Mouse (Mus musculus): Measurements from ENCODE around the gene Jazf1.

Jazf1 gene

DNA sequence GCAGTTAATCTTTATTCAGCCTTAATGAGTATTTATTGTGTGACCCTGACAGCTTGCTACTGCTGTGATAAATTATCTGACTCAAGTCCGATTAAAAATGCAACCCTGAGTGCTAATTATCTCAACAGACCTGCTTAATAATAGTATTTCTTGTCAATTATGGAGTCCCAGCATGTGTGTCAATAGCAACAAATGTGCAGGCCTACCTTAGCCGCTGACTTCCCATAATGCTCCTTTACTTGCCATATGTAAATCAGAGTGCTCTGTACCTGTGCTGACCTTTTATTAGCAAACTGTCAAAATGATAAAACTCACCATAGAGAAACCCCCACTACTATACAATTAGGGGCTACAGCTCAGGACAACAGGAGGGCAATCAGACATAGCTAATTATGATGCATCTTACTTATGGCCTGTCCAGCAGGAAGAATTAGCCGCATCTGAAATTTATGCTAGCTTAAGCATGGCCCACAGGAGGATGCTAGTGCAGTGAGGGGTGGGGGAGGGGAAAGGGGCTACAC, 209.5 kb downstream of the Jazf1 start:
- DNase-seq (ENCODE audit: extremely low spot score, low spot score): no peak

DNA sequence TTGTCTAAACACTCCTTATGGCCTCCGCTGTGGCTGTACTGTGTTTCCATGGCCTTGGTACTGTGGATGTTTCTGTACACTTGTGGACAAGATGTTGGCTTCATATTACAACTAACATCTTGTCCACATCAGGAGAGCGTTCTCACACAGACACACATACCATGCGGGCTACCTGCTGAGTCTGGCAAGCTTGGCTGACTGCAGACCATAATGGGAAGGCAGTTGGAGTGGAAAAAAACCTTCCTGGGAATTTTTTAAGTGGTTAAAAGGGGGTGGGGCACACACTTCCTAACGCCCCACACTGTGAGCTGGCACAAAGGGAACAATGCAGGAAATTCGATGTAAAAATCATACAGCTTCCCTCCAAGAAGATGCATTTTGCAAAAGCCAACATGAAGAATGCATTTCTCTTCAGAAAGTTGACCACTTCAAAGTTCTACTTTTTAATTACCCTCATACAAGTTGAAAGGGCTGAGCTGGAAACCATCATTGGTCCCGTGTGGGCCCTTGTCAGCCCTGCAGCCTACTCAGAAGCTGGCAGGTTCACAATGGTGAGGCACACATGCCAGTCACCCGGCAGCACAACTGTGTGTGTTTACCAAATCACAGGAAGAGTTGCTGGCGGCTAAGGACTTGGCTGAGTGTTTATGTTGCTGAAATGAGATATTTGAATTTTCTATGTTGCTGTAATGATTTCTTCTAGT, 215.9 kb downstream of the Jazf1 start:
- DNase-seq (ENCODE audit: extremely low spot score, low spot score): no peak

DNA sequence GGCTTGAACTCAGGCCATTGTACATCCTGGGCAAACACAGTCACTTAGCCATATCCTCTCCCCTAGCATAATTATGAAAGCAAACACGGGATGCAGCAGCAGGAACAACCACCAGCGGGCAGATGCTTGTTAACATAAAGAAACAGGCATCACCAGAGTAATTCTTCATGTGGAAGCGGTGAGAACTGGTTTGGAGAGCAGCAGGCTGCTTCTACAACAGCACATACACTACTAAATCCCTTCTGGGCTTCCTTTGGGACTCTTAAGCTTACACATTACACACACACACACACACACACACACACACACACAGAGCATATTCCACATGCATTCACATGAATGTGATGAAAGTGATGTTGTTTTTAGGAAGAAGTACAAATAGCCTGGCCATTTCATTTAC, 216.5 kb downstream of the Jazf1 start:
- no peak for DNase-seq (ENCODE audit: extremely low spot score, low spot score)

DNA sequence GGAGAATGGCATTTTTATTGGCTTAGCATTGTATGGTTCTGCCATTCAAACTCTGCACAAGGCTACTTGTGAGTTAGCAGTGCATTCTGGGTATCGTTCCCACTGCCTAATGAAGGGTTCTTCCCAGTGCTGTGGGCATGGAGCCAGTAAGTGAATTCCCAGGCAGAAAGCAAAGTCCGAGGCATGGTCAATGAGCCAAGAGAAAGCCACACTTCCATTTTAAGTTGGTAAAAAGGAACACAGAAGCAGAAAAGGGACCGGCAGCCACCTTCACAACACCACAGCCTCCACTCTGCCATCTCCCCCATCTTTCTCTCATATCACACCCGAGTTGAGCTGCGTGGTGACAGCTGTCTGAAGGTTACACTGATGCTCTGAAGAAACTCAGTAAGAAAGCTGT, 217.4 kb downstream of the Jazf1 start:
- DNase-seq (ENCODE audit: extremely low spot score, low spot score): no peak

DNA sequence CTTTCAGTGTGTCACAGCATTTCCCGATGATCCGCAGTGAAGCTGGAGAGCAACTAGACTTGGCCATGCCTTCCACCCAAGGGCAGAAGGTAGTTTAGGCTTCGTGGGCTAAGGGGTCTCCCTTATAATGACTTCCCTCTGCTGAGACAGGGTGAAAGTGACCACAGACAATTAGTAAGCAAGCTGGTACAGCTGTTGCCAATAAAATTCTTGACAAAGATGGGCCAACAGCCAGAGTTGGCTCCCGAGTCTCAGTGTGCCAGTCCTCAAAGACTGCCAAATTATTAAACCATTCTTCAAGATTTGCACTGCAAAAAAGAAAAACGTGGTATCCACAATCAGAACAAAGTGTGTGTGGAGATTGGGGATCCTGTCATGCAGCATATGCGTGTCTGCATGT, 220.2 kb downstream of the Jazf1 start:
- no peak for DNase-seq (ENCODE audit: extremely low spot score, low spot score)

DNA sequence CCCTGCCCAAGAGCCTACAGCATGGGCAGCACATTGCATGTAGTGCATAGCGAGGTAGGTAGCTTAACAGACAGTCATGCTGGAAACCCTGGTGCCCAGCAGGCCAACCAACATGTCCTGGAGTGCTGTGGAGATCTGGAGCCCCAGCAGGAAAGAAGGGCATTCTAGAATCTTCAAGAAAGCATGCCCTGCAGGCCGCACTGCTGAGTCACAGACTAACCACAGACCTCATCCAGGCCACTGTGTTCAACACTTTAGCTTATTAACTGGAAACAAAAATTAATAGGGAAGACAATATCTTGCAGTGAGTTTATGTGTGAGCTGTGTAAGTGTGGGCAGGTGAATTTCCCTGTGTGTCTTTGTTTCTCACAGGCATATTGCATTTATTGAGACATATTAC, 222.1 kb downstream of the Jazf1 start:
- no peak for DNase-seq (ENCODE audit: extremely low spot score, low spot score)

DNA sequence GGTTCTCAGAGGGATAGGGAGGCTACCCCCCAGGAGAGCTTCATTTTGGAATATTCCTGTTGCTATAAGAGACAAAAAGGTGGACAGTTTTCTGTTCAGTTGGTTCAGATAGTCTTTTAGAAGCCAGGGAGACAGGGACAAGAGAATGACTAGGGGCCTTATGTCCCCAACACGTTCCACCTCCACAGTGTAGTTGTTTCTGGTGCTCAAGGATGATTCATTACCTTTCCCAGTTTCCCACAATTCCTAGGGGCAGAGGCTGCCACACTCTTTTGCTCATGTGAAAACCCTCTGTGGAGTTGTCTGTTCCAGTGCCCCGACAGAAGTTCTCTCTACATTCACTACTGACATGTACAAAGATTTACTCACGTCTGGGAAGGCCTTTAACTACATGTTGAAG, 223.7 kb downstream of the Jazf1 start:
- no peak for DNase-seq (ENCODE audit: extremely low spot score, low spot score)

DNA sequence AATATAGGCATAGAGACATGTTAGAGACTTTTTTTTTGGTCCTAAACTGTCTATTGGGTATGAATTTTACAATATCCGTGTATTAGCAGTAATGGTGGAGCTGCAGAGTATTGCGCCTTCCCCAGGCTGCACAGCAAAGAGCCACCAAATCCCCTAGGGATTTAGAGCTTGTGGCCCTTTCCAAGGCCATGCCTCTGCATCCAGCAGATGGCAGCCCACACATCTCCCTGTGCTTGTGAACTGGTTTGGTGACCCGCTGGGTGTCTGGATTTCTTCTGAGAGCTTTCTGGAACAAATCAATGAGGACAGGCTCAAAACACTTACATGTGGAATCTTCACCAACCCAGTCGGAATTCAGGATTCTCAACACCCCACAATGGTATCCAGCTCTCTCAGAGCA, 225.4 kb downstream of the Jazf1 start:
- no peak for DNase-seq (ENCODE audit: extremely low spot score, low spot score)

DNA sequence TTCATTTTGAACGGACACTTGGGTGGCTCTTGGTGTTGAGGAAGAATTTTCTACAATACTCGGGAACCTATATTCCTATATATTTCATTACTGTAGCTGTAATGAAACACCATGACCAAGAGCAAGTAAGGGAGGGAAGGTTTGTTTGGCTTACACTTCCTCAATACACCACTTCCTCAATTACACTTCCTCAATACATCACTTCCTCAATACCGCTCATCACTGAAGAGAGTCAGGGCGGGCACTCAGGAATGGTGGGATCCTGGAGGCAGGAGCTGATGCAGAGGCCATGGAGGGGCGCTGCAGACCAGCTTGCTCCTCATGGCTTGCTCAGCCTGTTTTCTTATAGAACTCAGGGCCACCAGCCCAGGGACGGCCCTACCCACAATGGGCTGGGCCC, 225.8 kb downstream of the Jazf1 start:
- no peak for DNase-seq (ENCODE audit: extremely low spot score, low spot score)

DNA sequence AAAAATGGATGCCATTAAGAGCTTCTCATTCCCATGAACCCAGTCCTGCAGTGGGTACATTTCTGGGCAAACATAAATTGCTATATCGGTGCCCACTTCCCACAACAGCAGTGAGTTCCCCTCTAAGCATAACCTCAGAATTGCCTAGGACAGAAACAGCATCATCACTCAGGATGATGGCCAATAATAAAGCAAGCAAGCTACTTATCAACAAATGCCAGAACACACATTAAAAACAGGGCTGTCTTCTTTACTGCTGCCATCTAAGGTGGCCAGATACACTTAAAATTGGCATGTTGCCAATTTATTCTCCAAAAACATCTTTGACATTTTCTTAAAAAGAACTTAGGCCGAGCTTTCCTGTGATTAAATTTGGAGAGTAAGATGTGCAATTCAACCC, 226.8 kb downstream of the Jazf1 start:
- no peak for DNase-seq (ENCODE audit: extremely low spot score, low spot score)

DNA sequence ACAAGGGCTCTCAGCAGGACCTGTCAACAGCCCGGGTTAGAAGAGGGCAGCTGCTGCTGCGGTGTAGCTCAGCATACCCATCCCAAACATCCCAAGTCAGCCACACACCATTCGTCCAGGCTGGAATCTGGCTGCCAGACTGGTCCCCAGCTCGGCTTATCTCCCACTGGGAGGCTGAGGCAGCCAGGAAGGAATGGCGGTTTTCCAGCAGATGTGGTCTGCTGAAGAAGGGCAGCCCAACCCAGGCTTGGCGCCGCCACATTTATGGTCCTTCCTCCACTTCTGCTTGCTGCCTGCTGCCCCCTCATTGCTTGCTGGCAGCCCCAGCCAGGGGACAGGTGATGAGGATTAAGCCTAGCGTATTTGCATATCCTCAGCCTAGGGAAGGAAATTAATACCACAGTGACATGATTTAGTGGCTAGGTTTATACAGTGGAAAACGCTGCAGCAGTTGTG, 227.8 kb downstream of the Jazf1 start:
- no peak for DNase-seq (ENCODE audit: extremely low spot score, low spot score)

DNA sequence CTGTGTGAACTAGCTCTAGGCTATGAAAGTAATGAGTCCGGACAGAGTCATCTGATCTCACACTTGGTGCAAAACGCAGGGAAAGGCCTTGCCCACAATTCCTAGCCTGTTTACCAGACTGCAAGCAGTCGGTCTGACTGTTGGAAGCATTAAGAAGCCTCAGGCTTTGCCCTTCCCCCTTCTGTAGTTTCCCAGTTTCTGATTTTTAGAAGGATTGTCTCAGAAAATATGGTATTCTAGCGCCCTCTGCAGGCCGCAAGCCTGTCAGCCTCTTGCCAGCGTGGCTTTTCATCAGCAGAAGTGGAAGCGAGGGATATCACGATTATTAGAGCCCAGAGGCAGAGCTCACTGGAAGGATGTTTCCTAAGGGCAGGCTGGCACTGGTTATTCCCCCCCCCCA, 229.7 kb downstream of the Jazf1 start:
- DNase-seq (ENCODE audit: extremely low spot score, low spot score): peak; percentile 88

DNA sequence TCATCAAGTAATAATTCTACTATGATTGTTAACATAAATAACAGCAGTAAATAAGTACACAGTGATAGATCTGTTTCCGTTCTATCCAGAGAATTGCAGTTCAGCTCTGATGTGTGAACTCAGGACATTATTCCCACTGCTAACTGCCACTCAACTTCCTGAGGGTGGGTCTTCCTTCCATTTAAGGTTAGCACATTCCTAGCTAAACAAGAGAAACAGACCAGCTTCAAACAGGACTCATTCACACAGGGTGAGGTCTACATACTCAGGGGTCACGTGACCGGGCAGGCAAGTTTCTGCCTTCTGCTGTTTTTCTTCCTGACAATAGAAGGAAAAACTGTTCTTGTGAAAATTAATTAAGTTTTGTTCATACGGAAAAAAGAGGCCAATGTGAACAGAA, 230.6 kb downstream of the Jazf1 start:
- DNase-seq (ENCODE audit: extremely low spot score, low spot score): no peak

DNA sequence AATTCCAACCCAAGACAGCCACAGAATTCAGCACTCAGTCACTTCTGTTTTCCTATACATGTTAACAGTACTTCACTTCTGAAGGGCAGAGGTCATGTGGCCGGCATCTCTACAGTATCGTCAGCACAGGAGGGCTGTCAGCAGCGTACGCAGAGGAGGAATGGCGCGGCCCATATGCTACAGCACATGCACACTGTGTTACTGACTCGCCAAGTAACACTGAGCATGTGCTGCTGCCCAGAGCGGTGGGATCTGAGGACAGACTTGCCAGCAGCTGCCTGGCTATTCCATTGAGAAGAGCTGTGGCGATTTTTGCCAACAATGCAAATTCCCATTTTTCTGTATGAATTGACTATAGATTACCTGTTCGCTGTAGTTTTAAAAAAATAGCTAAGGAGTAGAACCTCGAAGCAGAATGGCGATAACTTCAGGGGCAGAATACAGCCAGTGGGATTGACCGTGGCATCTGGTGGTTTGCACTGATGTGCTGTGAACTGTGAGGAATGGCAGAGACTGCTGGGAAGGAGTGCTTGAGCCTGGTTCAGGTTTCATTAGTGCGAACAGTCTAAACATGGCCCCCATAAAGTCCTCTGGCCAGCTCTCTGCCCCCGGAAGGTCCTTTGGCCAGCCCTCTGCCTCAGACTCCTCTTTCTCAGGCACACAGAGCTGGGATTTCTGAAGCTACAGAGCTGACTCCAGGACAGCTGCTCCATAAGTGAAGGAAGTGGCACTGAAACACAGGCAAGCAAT, 232.1 kb downstream of the Jazf1 start:
- no peak for DNase-seq (ENCODE audit: extremely low spot score, low spot score)

DNA sequence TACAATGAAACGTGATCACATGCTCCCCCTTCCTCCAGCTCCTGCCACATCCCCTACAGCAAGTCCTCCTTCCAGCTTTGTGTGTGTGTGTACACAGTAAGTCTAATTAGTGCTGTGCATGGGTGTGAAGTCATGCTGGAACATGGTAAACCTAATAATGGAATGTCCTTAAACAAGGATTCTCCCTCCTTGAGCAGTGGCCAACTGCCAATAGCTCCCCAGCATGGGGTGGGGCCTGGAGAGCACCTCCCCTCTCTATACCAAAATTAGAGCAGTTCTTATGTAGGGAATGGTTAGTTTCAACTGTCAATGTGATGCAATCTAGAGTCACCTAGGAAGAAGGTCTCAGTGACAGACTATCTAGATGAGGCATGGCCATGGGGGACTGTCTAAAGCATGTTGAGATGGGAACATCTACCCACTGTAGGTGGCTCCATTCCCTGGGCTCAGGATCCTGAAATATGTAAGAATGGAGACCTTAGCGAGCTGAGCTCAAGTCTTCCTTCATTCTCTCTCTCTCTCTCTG, 240.6 kb downstream of the Jazf1 start:
- no peak for DNase-seq (ENCODE audit: extremely low spot score, low spot score)

DNA sequence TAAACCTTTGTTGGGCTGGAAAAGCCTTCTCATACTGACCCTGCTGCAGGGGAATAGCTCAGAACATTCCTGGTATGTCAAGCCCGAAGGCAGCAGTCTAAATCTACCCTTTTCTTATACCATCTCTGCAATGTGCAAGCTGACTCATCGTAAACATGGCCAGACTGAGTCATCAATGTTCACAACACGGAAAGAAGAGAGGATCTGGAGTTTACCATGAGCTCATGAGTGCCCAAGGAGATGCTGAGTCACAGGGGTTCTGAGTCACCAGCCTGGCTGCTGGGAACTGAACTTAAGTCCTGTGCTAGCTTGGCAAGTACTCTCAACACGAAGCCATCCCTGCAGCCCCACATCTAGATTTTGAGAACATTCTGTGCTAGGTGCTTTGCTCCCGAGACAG, 242.9 kb downstream of the Jazf1 start:
- no peak for DNase-seq (ENCODE audit: extremely low spot score, low spot score)

DNA sequence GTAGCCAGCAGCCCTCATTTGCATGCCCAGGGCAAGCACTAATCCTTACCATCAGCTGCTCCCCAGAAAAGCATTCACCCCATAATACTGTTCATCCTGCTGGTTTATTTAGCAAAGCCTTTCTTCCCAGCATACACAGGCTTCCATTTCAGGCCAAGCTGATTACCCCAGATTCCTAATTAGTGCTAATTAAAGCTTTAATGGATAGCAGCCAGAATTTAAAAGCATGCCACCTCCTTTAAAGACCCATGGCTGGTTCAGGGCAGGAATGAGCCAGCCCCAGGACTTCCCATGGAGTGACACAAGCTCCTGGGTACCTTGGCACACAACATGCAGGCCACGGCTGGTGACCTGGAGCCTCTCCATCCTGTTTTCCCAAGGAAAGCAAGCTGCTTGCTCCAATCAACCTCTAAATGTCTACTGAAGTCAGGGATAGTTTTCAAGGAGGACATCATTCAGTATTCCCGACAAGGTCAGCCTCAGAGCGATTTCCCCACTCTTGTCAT, 243.4 kb downstream of the Jazf1 start:
- no peak for DNase-seq (ENCODE audit: extremely low spot score, low spot score)

DNA sequence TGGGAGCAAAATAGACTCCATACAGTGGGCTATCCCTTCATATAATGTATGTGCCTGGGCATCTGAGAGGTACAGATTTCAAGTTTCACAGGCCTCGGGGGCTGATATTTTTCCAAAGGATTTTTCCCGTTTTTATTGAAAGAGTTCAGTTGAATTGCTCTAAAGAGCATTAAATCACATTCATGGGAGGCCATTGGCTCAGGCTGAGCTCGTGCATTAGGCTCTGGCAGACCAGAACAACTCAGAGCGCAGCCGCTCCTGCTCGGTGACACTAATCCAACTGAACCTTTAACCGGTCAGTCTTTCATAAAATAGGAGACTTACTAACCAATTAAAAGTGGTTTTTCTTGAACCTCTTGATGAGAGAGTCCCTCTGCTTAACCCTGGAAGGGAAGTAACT, 245.4 kb downstream of the Jazf1 start:
- DNase-seq (ENCODE audit: extremely low spot score, low spot score): no peak

DNA sequence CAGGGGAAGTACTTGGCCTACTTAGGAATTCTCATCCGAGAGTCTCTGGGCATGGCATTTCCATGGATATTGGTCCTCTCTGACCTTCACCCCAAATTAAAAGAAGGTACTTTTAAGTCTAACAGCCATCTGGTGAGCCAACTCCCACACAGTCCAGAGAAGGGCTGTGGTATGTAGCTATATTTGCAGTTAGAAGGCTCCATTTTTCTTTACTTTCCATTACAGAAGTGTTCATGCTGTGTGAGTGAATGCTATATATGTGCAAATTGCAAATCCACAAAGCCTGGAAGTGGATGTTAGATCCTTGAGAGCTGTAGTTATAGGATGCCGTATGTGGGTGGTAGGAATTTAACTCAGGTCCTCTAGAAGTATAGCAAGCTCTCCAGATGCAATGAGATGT, 245.8 kb downstream of the Jazf1 start:
- no peak for DNase-seq (ENCODE audit: extremely low spot score, low spot score)

DNA sequence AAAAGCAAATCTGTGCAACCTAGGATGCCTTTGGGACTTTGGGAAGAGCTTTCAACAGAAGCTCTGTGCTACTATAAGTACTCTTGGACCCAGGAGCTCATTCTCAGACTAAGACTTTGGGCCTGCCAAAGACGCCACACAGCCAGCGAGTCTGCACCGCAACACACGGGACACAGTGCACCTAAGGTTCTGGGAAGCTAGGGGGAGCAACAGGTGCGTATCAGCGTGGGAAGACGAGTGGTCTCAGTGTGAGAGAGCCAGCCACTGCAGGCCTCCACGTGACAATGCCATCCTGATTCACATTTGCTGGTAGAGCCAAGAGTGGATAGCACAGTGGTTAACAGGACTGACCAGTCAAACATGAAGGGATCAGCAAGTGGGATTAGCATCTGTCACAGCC, 249.1 kb downstream of the Jazf1 start:
- no peak for DNase-seq (ENCODE audit: extremely low spot score, low spot score)

DNA sequence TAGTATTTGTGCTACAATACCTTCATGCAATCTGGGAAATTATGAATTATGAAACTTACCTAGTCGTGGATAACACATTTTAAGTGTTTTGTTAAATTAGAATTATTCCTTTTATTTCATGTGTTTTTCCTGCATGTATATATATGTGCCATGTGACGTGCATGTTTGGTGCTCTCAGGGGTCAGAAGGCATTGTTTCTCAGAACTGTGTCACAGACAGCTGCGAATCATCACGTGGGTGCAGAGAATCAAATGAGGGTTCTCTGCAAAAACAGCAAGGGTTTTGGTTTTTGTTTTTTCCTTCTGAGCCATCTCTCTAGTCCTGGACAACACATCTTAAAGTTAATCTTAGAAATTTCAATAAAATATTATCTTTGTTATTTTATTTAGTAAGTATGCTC, 250.4 kb downstream of the Jazf1 start:
- DNase-seq (ENCODE audit: extremely low spot score, low spot score): no peak

DNA sequence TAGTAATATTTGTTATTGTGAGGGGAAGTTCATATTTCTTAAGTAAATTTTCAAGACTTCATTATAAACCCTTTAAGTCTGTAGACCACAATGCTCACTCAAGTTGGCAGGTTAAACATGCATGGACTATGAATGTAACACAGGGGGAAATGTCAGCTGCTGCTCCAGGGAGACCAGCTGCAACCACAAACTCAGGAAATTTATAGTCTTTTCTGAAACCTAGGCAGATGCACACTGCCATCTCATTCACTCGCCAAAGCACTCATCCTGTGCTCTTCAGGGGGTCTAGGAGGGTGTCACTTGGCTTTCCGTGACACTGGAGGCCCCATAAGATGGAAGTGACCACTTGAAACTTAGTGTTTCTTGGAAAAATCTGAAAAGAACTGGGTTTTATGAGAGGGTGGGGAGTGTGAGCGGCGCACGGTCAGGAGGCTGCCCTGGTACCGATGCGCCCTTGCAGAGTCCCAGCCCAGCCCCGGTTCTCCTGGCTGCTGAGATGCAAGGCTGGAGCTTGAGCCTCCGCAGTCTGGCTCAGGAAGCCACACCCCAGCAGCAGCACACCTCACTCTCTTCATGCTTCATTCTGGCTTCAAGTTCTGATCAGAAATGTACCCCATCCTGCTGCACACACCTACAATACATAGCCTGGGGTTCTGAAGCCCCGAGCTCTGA, 251.1 kb downstream of the Jazf1 start:
- no peak for DNase-seq (ENCODE audit: extremely low spot score, low spot score)

Data from neural tube, embryonic 10.5 days (tissue).